Mouse (Mus musculus) lung, embryonic 16.5 days (tissue): ENCODE results near the gene Kng1. TPM values are rescaled to one million over a fixed set of nuclear protein-coding genes. Genes with fewer than 3 reads are reported as not detected.
"Not testable (repeated sequence)": the region's sequence is repeated elsewhere in the genome, so short reads cannot be mapped to it uniquely, and the experiment has no call there.

ENCODE experiments used
- ATAC-seq: fragments of 200-750 bp; cut with Nextera tagmentation; 2 replicates; pipeline ENCODE4 v1.8.0; 2017; ENCODE audit warnings: low read depth, mild to moderate bottlenecking, moderate library complexity
- H3K27ac ChIP-seq: fragments of 300-500 bp; sonication (generic); 2 replicates; pipeline ENCODE4 v1.5.1; 2014; ENCODE audit warnings: mild to moderate bottlenecking, control low read depth, low read length
- H3K27me3 ChIP-seq: fragments of 300-500 bp; sonication (generic); 2 replicates; pipeline ENCODE4 v1.6.1; 2014; ENCODE audit warnings: low read depth, low read length, mixed read lengths; ENCODE audit not compliant: control insufficient read depth, insufficient read depth
- H3K36me3 ChIP-seq: fragments of 300-500 bp; sonication (generic); 2 replicates; pipeline ENCODE4 v1.6.1; 2014; ENCODE audit warnings: low read length; ENCODE audit not compliant: control insufficient read depth, insufficient read depth
- H3K4me1 ChIP-seq: fragments of 300-500 bp; sonication (generic); replicated peaks from 2 replicates; pipeline ENCODE4 v1.6.1; 2014; ENCODE audit warnings: low read length, mixed read lengths; ENCODE audit not compliant: control insufficient read depth, insufficient read depth
- H3K4me2 ChIP-seq: fragments of 300-500 bp; sonication (generic); 2 replicates; pipeline ENCODE4 v1.6.1; 2014; ENCODE audit warnings: low read depth, low read length, control low read depth
- H3K4me3 ChIP-seq: fragments of 300-500 bp; sonication (generic); 2 replicates; pipeline ENCODE4 v1.5.1; 2014; ENCODE audit warnings: mild to moderate bottlenecking, low read length, control low read depth
- H3K9ac ChIP-seq: fragments of 300-500 bp; sonication (generic); 2 replicates; pipeline ENCODE4 v1.6.1; 2014; ENCODE audit warnings: low read length, control low read depth
- H3K9me3 ChIP-seq: fragments of 300-500 bp; sonication (generic); 2 replicates; pipeline ENCODE4 v1.6.1; 2016; ENCODE audit warnings: low read length; ENCODE audit not compliant: control insufficient read depth
- WGBS: fragments of 180-500 bp; shearing (Covaris S2); extraction: QIAGEN DNeasy Blood & Tissue Kit; methylation state at CpG from one replicate; pipeline ENCODE4 v1.1.7; 2014; 5-methylcytosine and 5-hydroxymethylcytosine counted together
- polyA plus RNA-seq: library from polyadenylated mRNA; unstranded; fragments of >200 nt; fragmentation: Nextera tagmentation; extraction: Ambion mirVana; gene quantifications from 2 replicates; pipeline ENCODE4 v1.2.1, GENCODE M21; 2015

Kng1 gene
- polyA plus RNA-seq, 1 experiment from 2014 or later: 1.2 TPM

GRCm38 (mm10) chr16:23088491-23088890 lies 30.8 kb downstream of the Kng1 start:
- H3K4me2 ChIP-seq: not testable (repeated sequence)

GRCm38 (mm10) chr16:23091345-23091744 lies 33.7 kb downstream of the Kng1 start:
- ATAC-seq, H3K27ac ChIP-seq, H3K4me1 ChIP-seq, H3K4me3 ChIP-seq, H3K9me3 ChIP-seq, H3K27me3 ChIP-seq, H3K9ac ChIP-seq, H3K4me2 ChIP-seq, H3K36me3 ChIP-seq: not testable (repeated sequence)

More at GRCm38 (mm10) chr16:23088491-23088890, 30.8 kb downstream of the Kng1 start:
- not testable (repeated sequence) for H3K27me3 ChIP-seq, H3K9ac ChIP-seq, H3K27ac ChIP-seq, H3K9me3 ChIP-seq, H3K4me3 ChIP-seq, H3K36me3 ChIP-seq, ATAC-seq, H3K4me1 ChIP-seq
- 84% methylated on average over 1 of the region's 1 CpGs for WGBS

- no peak overlapping the region for H3K9ac ChIP-seq
- no peaks in the 10 kb centered on the region for H3K9me3 ChIP-seq
- H3K27me3 ChIP-seq: no peaks in the 10 kb centered on the region
- no peak for ATAC-seq
- H3K4me2 ChIP-seq: no peak overlapping the region
- H3K27ac ChIP-seq: no peak overlapping the region
- H3K4me1 ChIP-seq: no peaks in the 10 kb centered on the region
- H3K36me3 ChIP-seq: no peaks in the 10 kb centered on the region
- WGBS: 70% methylated on average over 13 of the region's 13 CpGs
- no peak overlapping the region for H3K4me3 ChIP-seq
These were observed 35.8 kb downstream of the Kng1 start for GRCm38 (mm10) chr16:23093321-23093953.

GRCm38 (mm10) chr16:23094136-23094535 lies 36.5 kb downstream of the Kng1 start:
- H3K9me3 ChIP-seq: no peaks in the 10 kb centered on the region
- H3K4me1 ChIP-seq: no peaks in the 10 kb centered on the region
- no peak overlapping the region for H3K4me3 ChIP-seq
- H3K36me3 ChIP-seq: no peaks in the 10 kb centered on the region
- no peak for ATAC-seq
- no peak overlapping the region for H3K9ac ChIP-seq
- 83% methylated on average over 6 of the region's 6 CpGs for WGBS
- H3K4me2 ChIP-seq: no peak overlapping the region
- H3K27ac ChIP-seq: no peak overlapping the region
- no peaks in the 10 kb centered on the region for H3K27me3 ChIP-seq

- not testable (repeated sequence) for H3K9ac ChIP-seq, H3K36me3 ChIP-seq, H3K4me3 ChIP-seq, H3K27me3 ChIP-seq, ATAC-seq, H3K9me3 ChIP-seq, H3K4me1 ChIP-seq, H3K4me2 ChIP-seq, H3K27ac ChIP-seq
- 87% methylated on average over 5 of the region's 5 CpGs for WGBS
These were observed 37.9 kb downstream of the Kng1 start for GRCm38 (mm10) chr16:23095581-23095980.

- WGBS: 88% methylated on average over 1 of the region's 1 CpGs
- H3K4me3 ChIP-seq, H3K4me2 ChIP-seq, H3K9me3 ChIP-seq, ATAC-seq, H3K27ac ChIP-seq, H3K27me3 ChIP-seq, H3K36me3 ChIP-seq, H3K9ac ChIP-seq: not testable (repeated sequence)
- peaks cover 11% of the 10 kb centered on the region; the same call in 1 of the 2 replicates for H3K4me1 ChIP-seq
These were observed 39.2 kb downstream of the Kng1 start for GRCm38 (mm10) chr16:23096886-23097285.

- H3K36me3 ChIP-seq, H3K9ac ChIP-seq, ATAC-seq, H3K27ac ChIP-seq, H3K27me3 ChIP-seq, H3K4me3 ChIP-seq, H3K9me3 ChIP-seq, H3K4me2 ChIP-seq: not testable (repeated sequence)
- WGBS: 79% methylated on average over 8 of the region's 8 CpGs
- H3K4me1 ChIP-seq: peaks cover 11% of the 10 kb centered on the region; the same call in 1 of the 2 replicates
These were observed 39.8 kb downstream of the Kng1 start for GRCm38 (mm10) chr16:23097290-23098104.

GRCm38 (mm10) chr16:23098105-23098452 lies 40.4 kb downstream of the Kng1 start:
- ATAC-seq, H3K27ac ChIP-seq, H3K9me3 ChIP-seq, H3K4me3 ChIP-seq, H3K9ac ChIP-seq, H3K27me3 ChIP-seq, H3K4me2 ChIP-seq, H3K36me3 ChIP-seq: not testable (repeated sequence)
- WGBS: 88% methylated on average over 1 of the region's 1 CpGs
- H3K4me1 ChIP-seq: peaks cover 11% of the 10 kb centered on the region; the same call in 1 of the 2 replicates

- 16% methylated on average over 12 of the region's 12 CpGs for WGBS
- H3K9ac ChIP-seq: peak overlapping the region; percentile 65
- no peaks in the 10 kb centered on the region for H3K9me3 ChIP-seq
- H3K4me2 ChIP-seq: peak overlapping the region; percentile 64
- no peak overlapping the region for H3K27ac ChIP-seq
- peaks cover 11% of the 10 kb centered on the region; the same call in 1 of the 2 replicates for H3K4me1 ChIP-seq
- H3K36me3 ChIP-seq: no peaks in the 10 kb centered on the region
- peak overlapping the region; percentile 44 for H3K4me3 ChIP-seq
- H3K27me3 ChIP-seq: no peaks in the 10 kb centered on the region
- no peak for ATAC-seq
These were observed 42.0 kb downstream of the Kng1 start for GRCm38 (mm10) chr16:23099632-23100031.
